Mouse (Mus musculus) hindbrain, embryonic 14.5 days (tissue): ENCODE results near the gene Plcb3. TPM values are rescaled to one million over a fixed set of nuclear protein-coding genes. Genes with fewer than 3 reads are reported as not detected.
A peak's percentile ranks its signal among the peaks of the same experiment; 100 is the strongest.

ENCODE experiments used
- ATAC-seq: fragments of 200-750 bp; cut with Nextera tagmentation; 2 replicates; pipeline ENCODE4 v1.8.0; 2017; ENCODE audit warnings: moderate number of reproducible peaks, mild to moderate bottlenecking, moderate TSS enrichment, moderate library complexity; ENCODE audit not compliant: low FRiP score
- DNase-seq: peaks from one replicate; pipeline ENCODE4 v3.0.0-alpha.2; 2015; ENCODE audit warnings: low spot score
- H3K27ac ChIP-seq: fragments of 300-500 bp; sonication (generic); 2 replicates; pipeline ENCODE4 v1.5.1; 2014; ENCODE audit warnings: mild to moderate bottlenecking, moderate library complexity
- H3K27me3 ChIP-seq: fragments of 300-500 bp; sonication (generic); 2 replicates; pipeline ENCODE4 v1.6.1; 2014; ENCODE audit warnings: mild to moderate bottlenecking, low read length, mixed read lengths; ENCODE audit not compliant: control insufficient read depth, insufficient read depth
- H3K36me3 ChIP-seq: fragments of 300-500 bp; sonication (generic); replicated peaks from 2 replicates; pipeline ENCODE4 v1.6.1; 2014; ENCODE audit not compliant: control insufficient read depth, insufficient read depth
- H3K4me1 ChIP-seq: fragments of 300-500 bp; sonication (generic); replicated peaks from 2 replicates; pipeline ENCODE4 v1.6.1; 2014; ENCODE audit warnings: antibody characterized with exemption, low read length, mixed read lengths; ENCODE audit not compliant: control insufficient read depth, insufficient read depth
- H3K4me2 ChIP-seq: fragments of 300-500 bp; sonication (generic); replicated peaks from 2 replicates; pipeline ENCODE4 v1.6.1; 2014; ENCODE audit warnings: mild to moderate bottlenecking, moderate library complexity
- H3K4me3 ChIP-seq: fragments of 300-500 bp; sonication (generic); replicated peaks from 2 replicates; pipeline ENCODE4 v1.5.1; 2014; ENCODE audit warnings: mild to moderate bottlenecking, low read length
- H3K9ac ChIP-seq: fragments of 300-500 bp; sonication (generic); 2 replicates; pipeline ENCODE4 v1.6.1; 2014
- H3K9me3 ChIP-seq: fragments of 300-500 bp; sonication (generic); 2 replicates; pipeline ENCODE4 v1.6.1; 2016; ENCODE audit warnings: low read length; ENCODE audit not compliant: control insufficient read depth
- WGBS: fragments of 180-500 bp; shearing (Covaris S2); extraction: QIAGEN DNeasy Blood & Tissue Kit; methylation state at CpG from one replicate; pipeline ENCODE4 v1.1.7; 2014; 5-methylcytosine and 5-hydroxymethylcytosine counted together
- polyA plus RNA-seq: library from polyadenylated mRNA; unstranded; fragments of >200 nt; fragmentation: Nextera tagmentation; extraction: Ambion mirVana; gene quantifications from 2 replicates; pipeline ENCODE4 v1.2.1, GENCODE M21; 2014

The Plcb3 gene
- polyA plus RNA-seq, 1 experiment from 2014 or later, result 10.6 TPM

GRCm38 (mm10) chr19:6983621-6984020 lies 7.4 kb upstream of the Plcb3 start:
- Histone ChIP-seq H3K9ac (no peak overlapping the region), H3K4me3 (no peak overlapping the region), H3K9me3 (no peaks in the 10 kb centered on the region), H3K27ac (no peak overlapping the region), H3K27me3 (no peaks in the 10 kb centered on the region), H3K36me3 (peaks cover 33% of the 10 kb centered on the region), H3K4me2 (no peak overlapping the region), H3K4me1 (peaks cover 29% of the 10 kb centered on the region)
- ATAC-seq (no peak), DNase-seq (no peak)
- 18% methylated on average over 5 of the region's 5 CpGs for WGBS

GRCm38 (mm10) chr19:6981465-6981864 lies 5.2 kb upstream of the Plcb3 start:
- ATAC-seq, result no peak
- H3K4me3 ChIP-seq, result no peak overlapping the region

DNA sequence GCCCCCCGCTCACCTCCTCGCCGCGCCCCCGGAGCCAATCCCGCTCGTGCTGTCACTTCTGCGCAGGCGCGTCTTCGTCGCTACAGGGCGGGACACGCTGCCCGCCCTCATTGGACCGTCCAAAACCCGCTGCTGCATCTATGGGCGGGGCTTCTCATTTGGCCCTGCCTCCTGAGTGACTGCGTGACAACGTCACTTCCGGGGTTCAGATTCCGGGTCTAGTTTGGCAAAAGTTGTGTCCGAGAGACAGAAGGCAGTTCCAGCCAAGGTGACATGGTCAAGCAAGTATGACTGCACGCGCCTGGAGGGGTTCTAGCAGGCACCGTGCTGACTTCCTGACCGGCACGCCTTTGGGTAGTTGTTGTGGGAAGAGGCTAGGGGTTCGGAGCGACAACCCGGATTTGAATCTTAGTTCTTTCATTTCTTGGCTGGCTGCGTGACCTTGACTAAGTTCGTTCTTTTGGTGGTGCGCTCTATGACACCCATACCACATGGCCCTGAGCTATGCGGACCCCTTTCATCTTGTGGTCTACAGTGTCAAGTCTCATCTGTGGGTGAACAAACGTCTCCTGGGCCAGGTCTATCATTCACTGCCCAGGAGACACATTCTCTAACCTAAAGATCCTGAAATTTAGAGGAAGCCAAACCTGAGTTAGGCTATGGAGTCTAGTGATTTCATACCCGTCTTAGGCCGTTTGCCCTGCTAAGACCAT lies 4.3 kb upstream of the Plcb3 start, which contains the start of gene Fkbp2:
Gene Fkbp2 (minus strand): TSS at position 121 of the 713 bp plus-strand sequence.
- Histone ChIP-seq H3K9ac (peak within 1 kb of the TSS; percentile 65), H3K9me3 (no peaks in the 10 kb centered on the region), H3K4me3 (peak within 1 kb of the TSS; percentile 51), H3K36me3 (peaks cover 51% of the 10 kb centered on the region), H3K4me2 (peak within 1 kb of the TSS; percentile 63), H3K4me1 (peaks cover 26% of the 10 kb centered on the region), H3K27me3 (no peaks in the 10 kb centered on the region), H3K27ac (peak within 1 kb of the TSS; percentile 93)
- ATAC-seq (peak; percentile 84), DNase-seq (peak; percentile 98)
- WGBS, result 2% methylated on average over 37 of the region's 38 CpGs

More at GRCm38 (mm10) chr19:6981465-6981864, 5.2 kb upstream of the Plcb3 start:
- H3K4me1 ChIP-seq, result peaks cover 25% of the 10 kb centered on the region
- no peak overlapping the region for H3K4me2 ChIP-seq
- no peaks in the 10 kb centered on the region for H3K27me3 ChIP-seq
- no peak overlapping the region for H3K9ac ChIP-seq
- no peak for DNase-seq
- H3K36me3 ChIP-seq, result peaks cover 53% of the 10 kb centered on the region
- H3K27ac ChIP-seq, result no peak overlapping the region
- H3K9me3 ChIP-seq, result no peaks in the 10 kb centered on the region
- WGBS, result 92% methylated on average over 4 of the region's 4 CpGs

GRCm38 (mm10) chr19:6979486-6980380 lies 3.5 kb upstream of the Plcb3 start:
- H3K9me3 ChIP-seq, result no peaks in the 10 kb centered on the region
- WGBS, result under 1% methylated on average over 59 of the region's 59 CpGs
- peaks cover 26% of the 10 kb centered on the region for H3K4me1 ChIP-seq
- peak overlapping the region; percentile 65 for H3K9ac ChIP-seq
- ATAC-seq, result peak; percentile 90
- H3K27me3 ChIP-seq, result no peaks in the 10 kb centered on the region
- peak overlapping the region; percentile 93 for H3K27ac ChIP-seq
- peak; percentile 94 for DNase-seq
- H3K4me3 ChIP-seq, result peak overlapping the region; percentile 51
- H3K36me3 ChIP-seq, result peaks cover 43% of the 10 kb centered on the region
- H3K4me2 ChIP-seq, result peak overlapping the region; percentile 63

GRCm38 (mm10) chr19:6979001-6979479 lies 2.8 kb upstream of the Plcb3 start:
- DNase-seq (no peak), ATAC-seq (no peak)
- Histone ChIP-seq H3K27me3 (no peaks in the 10 kb centered on the region), H3K27ac (peak overlapping the region; percentile 93), H3K9me3 (no peaks in the 10 kb centered on the region), H3K36me3 (peaks cover 39% of the 10 kb centered on the region), H3K4me1 (peaks cover 26% of the 10 kb centered on the region), H3K4me3 (peak overlapping the region; percentile 51), H3K9ac (peak overlapping the region; percentile 62), H3K4me2 (peak overlapping the region; percentile 63)
- WGBS, result 8% methylated on average over 11 of the region's 11 CpGs

- peaks cover 34% of the 10 kb centered on the region for H3K36me3 ChIP-seq
- H3K4me3 ChIP-seq, result peak overlapping the region; percentile 51
- H3K9me3 ChIP-seq, result no peaks in the 10 kb centered on the region
- no peak overlapping the region for H3K27ac ChIP-seq
- peak overlapping the region; percentile 63 for H3K4me2 ChIP-seq
- peaks cover 26% of the 10 kb centered on the region for H3K4me1 ChIP-seq
- no peak for DNase-seq
- WGBS, result 48% methylated on average over 3 of the region's 3 CpGs
- ATAC-seq, result no peak
- no peaks in the 10 kb centered on the region for H3K27me3 ChIP-seq
- H3K9ac ChIP-seq, result peak overlapping the region; percentile 62
These were observed 2.3 kb upstream of the Plcb3 start for GRCm38 (mm10) chr19:6978639-6978974.

- WGBS, result 84% methylated on average over 13 of the region's 13 CpGs
These were observed 1.7 kb upstream of the Plcb3 start for GRCm38 (mm10) chr19:6977759-6978638.

GRCm38 (mm10) chr19:6974211-6975205 lies 1.8 kb downstream of the Plcb3 start, which contains the start of gene Ppp1r14b:
Gene Ppp1r14b (plus strand): TSS chr19:6974968.
- peak within 1 kb of the TSS; percentile 80 for H3K9ac ChIP-seq
- ATAC-seq (peak; percentile 61), DNase-seq (peak; percentile 79)
- peaks cover 11% of the 10 kb centered on the region for H3K27me3 ChIP-seq
- peaks cover 30% of the 10 kb centered on the region for H3K4me1 ChIP-seq
- peaks cover 22% of the 10 kb centered on the region for H3K36me3 ChIP-seq
- peak within 1 kb of the TSS; percentile 95 for H3K27ac ChIP-seq
- under 1% methylated on average over 75 of the region's 84 CpGs for WGBS
- H3K4me3 ChIP-seq, result peak within 1 kb of the TSS; percentile 66
- peak within 1 kb of the TSS; percentile 81 for H3K4me2 ChIP-seq
- H3K9me3 ChIP-seq, result no peaks in the 10 kb centered on the region

More at GRCm38 (mm10) chr19:6977759-6978638, 1.7 kb upstream of the Plcb3 start:
- H3K27me3 ChIP-seq, result no peaks in the 10 kb centered on the region
- no peaks in the 10 kb centered on the region for H3K9me3 ChIP-seq
- peak overlapping the region; percentile 63 for H3K4me2 ChIP-seq
- peak overlapping the region; percentile 62 for H3K9ac ChIP-seq
- peaks cover 31% of the 10 kb centered on the region for H3K36me3 ChIP-seq
- DNase-seq, result no peak
- peaks cover 26% of the 10 kb centered on the region for H3K4me1 ChIP-seq
- H3K4me3 ChIP-seq, result peak overlapping the region; percentile 51
- H3K27ac ChIP-seq, result no peak overlapping the region
- ATAC-seq, result no peak
